Comparison of ENCODE assay signal across 17 mouse cellular contexts in the genomic region with DNA sequence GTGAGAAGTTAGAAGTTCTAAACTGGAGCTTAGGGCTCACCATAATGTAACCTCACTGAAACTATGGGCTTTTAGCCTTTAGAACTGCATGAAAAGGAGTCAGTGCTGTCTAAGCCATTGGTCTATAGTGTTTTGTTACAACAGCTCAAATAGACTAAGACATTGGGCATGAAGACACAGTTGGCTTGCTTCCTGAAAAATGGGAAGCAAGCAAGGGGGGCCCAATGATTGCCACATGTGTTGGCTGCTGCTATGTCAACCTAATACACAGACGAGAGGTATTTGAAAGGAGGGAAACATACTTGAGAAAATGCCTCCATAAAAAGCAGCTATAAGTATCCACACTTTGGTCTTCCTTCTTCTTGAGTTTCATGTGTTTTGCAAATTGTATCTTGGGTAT.
"Had no signal": no experiment of that assay in that cellular context is flagged by ENCODE, and none has a peak within 500 bp of the region (broad histone marks: within the 10 kb centered on the region; RNA-seq: fewer than 3 reads in every experiment).

No protein-coding gene starts in this region.

- H3K27ac ChIP-seq: neural tube, embryonic 12.5 days; neural tube, embryonic 13.5 days; neural tube, embryonic 15.5 days; stomach, embryonic 15.5 days; stomach, postnatal 0 days had no signal

- H3K4me3 ChIP-seq: neural tube, embryonic 12.5 days; neural tube, embryonic 13.5 days; neural tube, embryonic 15.5 days; stomach, embryonic 15.5 days had no signal

- H3K27me3 ChIP-seq: neural tube, embryonic 12.5 days; neural tube, embryonic 13.5 days; neural tube, embryonic 15.5 days; stomach, embryonic 15.5 days had no signal

- H3K36me3 ChIP-seq: neural tube, embryonic 12.5 days; neural tube, embryonic 13.5 days; neural tube, embryonic 15.5 days; stomach, embryonic 15.5 days had no signal

- H3K9ac ChIP-seq: neural tube, embryonic 12.5 days; neural tube, embryonic 13.5 days; neural tube, embryonic 15.5 days; stomach, embryonic 15.5 days had no signal

- H3K9me3 ChIP-seq: neural tube, embryonic 12.5 days; neural tube, embryonic 13.5 days; neural tube, embryonic 15.5 days; stomach, embryonic 15.5 days had no signal

- H3K4me1 ChIP-seq: neural tube, embryonic 12.5 days; neural tube, embryonic 13.5 days; neural tube, embryonic 15.5 days; stomach, embryonic 15.5 days had no signal

- DNase-seq: retina, postnatal 1 day; right cerebral cortex, adult 18-20 months; right cerebral cortex, postnatal 14 days; right cerebral cortex, postnatal 25 days; right cerebral cortex, postnatal 4 days; spleen, adult 18-20 months; thymus, adult 18-20 months; thymus, adult 2 months; thymus, postnatal 14 days; thymus, postnatal 25 days; thymus, postnatal 36 days; thymus, postnatal 4 days had no signal

- H3K4me2 ChIP-seq: neural tube, embryonic 12.5 days; neural tube, embryonic 13.5 days; neural tube, embryonic 15.5 days; stomach, embryonic 15.5 days had no signal
